Mouse (Mus musculus) heart, postnatal 14 days (tissue): ENCODE results near the gene Ap2m1. TPM values are rescaled to one million over a fixed set of nuclear protein-coding genes. Genes with fewer than 3 reads are reported as not detected.
A peak's percentile ranks its signal among the peaks of the same experiment; 100 is the strongest.

Source experiments
- DNase-seq, 2 experiments: peaks; one replicate each; pipeline ENCODE4 v3.0.0; 2021 to 2022
- intact Hi-C: fragments of 180-260 bp; cut with DNase I; formaldehyde crosslinking; loops from one replicate; pipeline ENCODE4 v1.15.1; 2025
- total RNA-seq, 2 experiments: library from RNA; stranded (reverse); gene quantifications; 2 replicates each; pipeline ENCODE4 v1.2.3; 2021

Ap2m1 gene
- total RNA-seq, 2 experiments from 2014 or later: 218 to 220 TPM

- intact Hi-C loops: no loop called here
- no peak for DNase-seq
These were observed 29.8 kb downstream of the Ap2m1 start for GRCm38 (mm10) chr16:20565075-20565474.

GRCm38 (mm10) chr16:20589366-20589938, 54.2 kb downstream of the Ap2m1 start, which contains the start of gene Vwa5b2:
Gene Vwa5b2, plus strand, starts transcription at chr16:20589471.
- intact Hi-C loops: no loop called here
- no peak for DNase-seq

- peak; percentile 29 to 33 for DNase-seq
- intact Hi-C loops: no loop called here
These were observed 54.8 kb downstream of the Ap2m1 start for GRCm38 (mm10) chr16:20589939-20590679.

- no peak for DNase-seq
- intact Hi-C loops: no loop called here
These were observed 55.4 kb downstream of the Ap2m1 start for GRCm38 (mm10) chr16:20590680-20591038.

GRCm38 (mm10) chr16:20591076-20591705, 55.9 kb downstream of the Ap2m1 start:
- DNase-seq: peak in 1 of 2 experiments; percentile 7
- intact Hi-C loops: no loop called here

Other genes starting within 250 kb of the Ap2m1 start
- gene Parl, start 233.1 kb upstream of the Ap2m1 start, total RNA-seq: 100 to 1,000 TPM in 1 of 2 experiments, 10 to 100 TPM in 1; 89.4 to 103 TPM
- 1 to 10 TPM in 1 of 2 experiments, under 1 TPM in 1; 0.63 to 1.1 TPM for gene Cyp2ab1, start 210.1 kb upstream of the Ap2m1 start, total RNA-seq
- 10 to 100 TPM; 42.0 to 43.3 TPM for gene Abcc5, start 109.1 kb upstream of the Ap2m1 start, total RNA-seq
- 10 to 100 TPM; 49.7 to 50.4 TPM for gene Eif2b5, start 36.7 kb upstream of the Ap2m1 start, total RNA-seq
- gene Dvl3, start 18.5 kb upstream of the Ap2m1 start, total RNA-seq: 10 to 100 TPM; 51.1 to 51.7 TPM
- 10 to 100 TPM; 69.1 to 72.7 TPM for gene Abcf3, start 13.1 kb downstream of the Ap2m1 start, total RNA-seq
- not detected for gene Vwa5b2, start 54.0 kb downstream of the Ap2m1 start, total RNA-seq
- 1 to 10 TPM; 4.9 to 5.6 TPM for gene Eef1akmt4, start 76.1 kb downstream of the Ap2m1 start, total RNA-seq
- gene Gm49333, start 76.1 kb downstream of the Ap2m1 start, total RNA-seq: under 1 TPM in 1 of 2 experiments, not detected in 1; 0.29 TPM
- 10 to 100 TPM; 10.4 to 10.5 TPM for gene Alg3, start 76.3 kb downstream of the Ap2m1 start, total RNA-seq
- under 1 TPM; 0.73 to 0.79 TPM for gene Camk2n2, start 85.8 kb downstream of the Ap2m1 start, total RNA-seq
- under 1 TPM; 0.34 to 0.86 TPM for gene Ece2, start 94.3 kb downstream of the Ap2m1 start, total RNA-seq
- 100 to 1,000 TPM; 191 to 193 TPM for gene Psmd2, start 116.2 kb downstream of the Ap2m1 start, total RNA-seq
- gene Eif4g1, start 132.8 kb downstream of the Ap2m1 start, total RNA-seq: 100 to 1,000 TPM; 329 to 343 TPM
- gene Fam131a, start 157.8 kb downstream of the Ap2m1 start, total RNA-seq: 10 to 100 TPM; 26.6 to 29.8 TPM
- gene Polr2h, start 182.2 kb downstream of the Ap2m1 start, total RNA-seq: 10 to 100 TPM; 10.2 TPM
- gene Clcn2, start 182.3 kb downstream of the Ap2m1 start, total RNA-seq: 1 to 10 TPM; 2.2 to 2.4 TPM
- gene Chrd, start 197.6 kb downstream of the Ap2m1 start, total RNA-seq: 1 to 10 TPM; 2.4 to 2.5 TPM
- gene Thpo, start 199.0 kb downstream of the Ap2m1 start, total RNA-seq: under 1 TPM; 0.15 to 0.36 TPM